Mouse (Mus musculus) liver, adult 2 months (tissue): ENCODE measurements at regions not wholly inside any gene's neighbourhood (a gene's known extent, or its start where the extent isn't known, plus 50 kb on each side); places are given as distances from the start of the nearest gene placed in this dataset.

Experiments used
- DNase-seq: peaks from one replicate; pipeline ENCODE4 v3.0.0-alpha.2; 2011; ENCODE audit warnings: low read depth, low spot score; ENCODE audit errors: extremely low read depth
- H3K27ac ChIP-seq: fragments of 200-500 bp; replicated peaks from 2 replicates; pipeline ENCODE4 v1.5.1; 2012; ENCODE audit warnings: low read depth, mild to moderate bottlenecking, control low read depth, inconsistent platforms, low read length; ENCODE audit not compliant: insufficient read depth
- H3K27me3 ChIP-seq: fragments of 200-500 bp; 2 replicates; pipeline ENCODE4 v1.6.1; 2012; ENCODE audit warnings: mild to moderate bottlenecking, moderate library complexity, low read length, inconsistent platforms; ENCODE audit not compliant: control insufficient read depth, insufficient read depth
- H3K36me3 ChIP-seq: fragments of 200-500 bp; 2 replicates; pipeline ENCODE4 v1.6.1; 2012; ENCODE audit warnings: low read length, inconsistent platforms; ENCODE audit not compliant: control insufficient read depth, insufficient read depth
- H3K4me1 ChIP-seq: fragments of 200-500 bp; 2 replicates; pipeline ENCODE4 v1.6.1; 2011; ENCODE audit warnings: low read length; ENCODE audit not compliant: control insufficient read depth, insufficient read depth
- H3K4me3 ChIP-seq: fragments of 200-500 bp; 2 replicates; pipeline ENCODE4 v1.5.1; 2011; ENCODE audit warnings: low read depth, mild to moderate bottlenecking, control low read depth, low read length, moderate library complexity; ENCODE audit not compliant: insufficient read depth
- H3K79me2 ChIP-seq: fragments of 200-500 bp; 2 replicates; pipeline ENCODE4 v1.6.1; 2012; ENCODE audit warnings: inconsistent platforms, mild to moderate bottlenecking, low read length, moderate library complexity; ENCODE audit not compliant: control insufficient read depth, insufficient read depth
- H3K9ac ChIP-seq: fragments of 200-500 bp; 2 replicates; pipeline ENCODE4 v1.6.1; 2012; ENCODE audit warnings: low read depth, mild to moderate bottlenecking, control low read depth, inconsistent platforms, low read length
- CTCF ChIP-seq: fragments of 200-500 bp; IDR thresholded peaks from 2 replicates; pipeline ENCODE4 v1.5.1; 2011; ENCODE audit warnings: low read depth, low read length, control low read depth
- POLR2A ChIP-seq: fragments of 200-500 bp; IDR thresholded peaks from 2 replicates; pipeline ENCODE4 v1.6.1; 2011; ENCODE audit warnings: low read length, control low read depth; ENCODE audit not compliant: insufficient read depth; ENCODE audit errors: extremely low read depth
- WGBS: fragments of 180-500 bp; shearing (Covaris S2); methylation state at CpG from one replicate; pipeline ENCODE4 v1.1.7; 2018; 5-methylcytosine and 5-hydroxymethylcytosine counted together

DNA sequence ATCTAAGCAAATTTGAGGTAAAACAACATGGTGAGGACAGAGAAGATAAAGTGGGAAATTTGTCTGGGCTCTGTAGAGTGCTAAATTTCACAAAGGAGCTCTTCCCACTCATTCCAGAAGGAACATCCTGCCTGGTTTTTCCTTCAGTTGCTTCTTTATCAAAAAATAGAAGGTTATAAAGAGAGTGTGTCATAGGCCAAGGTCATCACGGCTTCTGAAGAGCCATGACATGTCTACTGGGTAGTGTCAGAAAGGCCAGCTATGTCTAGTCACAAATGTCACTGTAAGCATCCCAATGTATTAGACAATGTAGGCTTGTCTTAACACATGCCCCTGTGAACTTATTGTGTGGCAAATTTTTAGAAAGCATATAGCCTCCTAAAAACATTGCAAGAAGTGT is 132.5 kb upstream of the Zeb2 start:
- Histone ChIP-seq H3K79me2 (no peaks in the 10 kb centered on the region), H3K27me3 (no peaks in the 10 kb centered on the region), H3K9ac (no peak overlapping the region), H3K27ac (no peak overlapping the region), H3K4me1 (no peaks in the 10 kb centered on the region), H3K36me3 (no peaks in the 10 kb centered on the region), H3K4me3 (no peak overlapping the region)
- DNase-seq, result no peak
- TF ChIP-seq CTCF (no peak), POLR2A (no peak)
- WGBS, result 84% methylated on average over 1 of the region's 1 CpGs

GRCm38 (mm10) chr2:45246061-45246945 is 129.1 kb upstream of the Zeb2 start:
- Histone ChIP-seq H3K4me1 (no peaks in the 10 kb centered on the region), H3K27ac (peak overlapping the region; percentile 31), H3K9ac (no peak overlapping the region), H3K79me2 (no peaks in the 10 kb centered on the region), H3K27me3 (no peaks in the 10 kb centered on the region), H3K4me3 (no peak overlapping the region), H3K36me3 (no peaks in the 10 kb centered on the region)
- DNase-seq, result peak; percentile 35
- TF ChIP-seq POLR2A, result no peak
- no peak for TF ChIP-seq CTCF
- 79% methylated on average over 10 of the region's 10 CpGs for WGBS

- Histone ChIP-seq H3K4me3 (no peak overlapping the region), H3K27me3 (no peaks in the 10 kb centered on the region), H3K4me1 (no peaks in the 10 kb centered on the region), H3K27ac (no peak overlapping the region), H3K79me2 (no peaks in the 10 kb centered on the region), H3K36me3 (no peaks in the 10 kb centered on the region), H3K9ac (no peak overlapping the region)
- 81% methylated on average over 1 of the region's 1 CpGs for WGBS
- no peak for TF ChIP-seq POLR2A
- no peak for TF ChIP-seq CTCF
- DNase-seq, result peak; percentile 30
These were observed 128.3 kb upstream of the Zeb2 start for GRCm38 (mm10) chr2:45245506-45245905.

- WGBS, result 77% methylated on average over 14 of the region's 14 CpGs
- no peaks in the 10 kb centered on the region for H3K4me1 ChIP-seq
- no peak overlapping the region for H3K4me3 ChIP-seq
- no peak for DNase-seq
- H3K36me3 ChIP-seq, result no peaks in the 10 kb centered on the region
- no peaks in the 10 kb centered on the region for H3K27me3 ChIP-seq
- no peak overlapping the region for H3K9ac ChIP-seq
- TF ChIP-seq POLR2A, result no peak
- TF ChIP-seq CTCF, result no peak
- H3K79me2 ChIP-seq, result no peaks in the 10 kb centered on the region
- H3K27ac ChIP-seq, result no peak overlapping the region
These were observed 127.3 kb upstream of the Zeb2 start for GRCm38 (mm10) chr2:45244491-45244890.

DNA sequence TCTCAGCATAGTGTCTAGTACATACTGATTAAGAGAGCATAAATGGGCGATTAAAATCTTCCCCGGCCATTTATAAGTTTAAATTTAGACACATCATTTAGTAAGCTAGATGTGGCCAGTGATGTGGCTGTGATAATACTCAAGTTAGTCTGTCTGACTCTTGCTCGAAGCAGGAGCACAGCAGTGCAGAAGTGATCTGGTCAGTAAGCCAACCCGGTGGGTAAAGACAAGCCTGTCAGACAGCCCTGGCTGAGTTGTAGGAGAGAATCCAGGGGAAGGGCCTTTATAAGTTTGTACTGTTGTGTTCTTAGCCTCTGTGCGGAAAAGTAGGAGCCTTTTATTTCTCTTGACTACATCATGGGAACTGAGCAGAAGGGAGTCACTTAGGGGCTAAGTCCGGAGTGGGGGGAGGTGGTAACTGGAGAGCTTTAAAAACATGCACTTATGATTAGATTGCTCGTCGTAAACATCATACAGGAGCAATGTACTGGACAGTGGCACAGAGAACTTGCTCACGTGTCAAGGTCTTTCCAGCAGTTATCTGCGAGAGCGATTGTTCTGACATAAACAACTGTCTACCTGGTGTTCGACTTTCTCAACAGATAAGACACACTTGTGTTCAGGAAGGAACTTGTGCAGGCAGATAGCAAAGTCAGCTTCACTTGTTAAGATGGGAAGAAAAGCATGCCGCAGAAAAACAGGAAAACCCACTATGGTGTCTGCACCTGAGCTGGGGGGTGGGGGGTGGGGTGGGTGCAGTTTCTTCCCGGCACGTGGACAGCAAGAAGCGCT is 122.5 kb upstream of the Zeb2 start:
- no peak for DNase-seq
- no peak overlapping the region for H3K4me3 ChIP-seq
- 67% methylated on average over 16 of the region's 16 CpGs for WGBS
- H3K27me3 ChIP-seq, result no peaks in the 10 kb centered on the region
- TF ChIP-seq CTCF (no peak), POLR2A (no peak)
- no peak overlapping the region for H3K9ac ChIP-seq
- H3K36me3 ChIP-seq, result no peaks in the 10 kb centered on the region
- no peak overlapping the region; the same call in 1 of the 2 replicates for H3K27ac ChIP-seq
- no peaks in the 10 kb centered on the region for H3K4me1 ChIP-seq
- no peaks in the 10 kb centered on the region for H3K79me2 ChIP-seq
